Mouse (Mus musculus): Measurements from ENCODE around the gene Trak1.

DNA sequence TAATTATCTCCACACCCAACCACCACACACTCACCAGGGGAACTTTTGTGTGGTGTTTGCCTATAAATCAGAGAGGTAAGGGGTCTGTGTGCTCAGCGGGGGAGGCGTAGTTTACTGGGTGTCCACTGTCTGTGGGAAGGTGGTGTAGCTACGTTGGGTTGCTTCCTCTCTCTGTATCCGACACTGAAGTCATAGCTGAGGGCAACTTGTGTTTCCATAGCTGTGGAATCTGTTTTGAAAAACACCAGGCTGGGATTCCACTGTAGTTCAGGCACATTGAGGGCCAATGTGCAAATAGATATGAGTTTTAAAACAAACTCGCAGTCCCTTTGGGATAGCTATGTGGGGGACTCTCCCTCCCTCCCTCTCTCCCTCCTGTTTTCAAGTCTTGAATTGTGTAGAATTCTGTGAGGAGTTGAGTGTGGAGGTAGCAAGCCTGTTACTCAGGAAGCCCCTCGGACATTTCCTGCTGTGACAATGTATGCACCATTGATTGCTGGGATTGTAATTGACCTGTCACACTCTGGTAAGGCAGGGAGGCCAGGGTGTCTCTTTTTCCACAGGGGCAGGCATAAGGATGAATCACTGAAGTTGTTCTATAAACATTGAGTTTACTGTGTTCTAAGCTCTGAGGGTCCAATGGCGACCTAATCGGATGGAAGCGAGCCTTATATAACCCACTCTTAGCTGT lies 54.2 kb downstream of the Trak1 start:
- TF ChIP-seq CTCF (IDR thresholded peaks at IDR 0.05; ENCODE audit: borderline replicate concordance, insufficient read depth, low read depth, low read length) (no peak), POLR2A (IDR thresholded peaks at IDR 0.05; ENCODE audit: borderline replicate concordance, insufficient read depth, low read length) (no peak)

Measured in cerebellum, adult 2 months (tissue).